Mouse (Mus musculus) liver, embryonic 16.5 days (tissue): ENCODE measurements around the gene Slc16a3. TPM values are rescaled to one million over a fixed set of nuclear protein-coding genes. Genes with fewer than 3 reads are reported as not detected.

Source experiments
- ATAC-seq: fragments of 200-750 bp; cut with Nextera tagmentation; 2 replicates; pipeline ENCODE4 v1.8.0; 2017; ENCODE audit warnings: low read depth, mild to moderate bottlenecking, moderate number of reproducible peaks, moderate library complexity
- H3K27ac ChIP-seq: fragments of 300-500 bp; sonication (generic); 2 replicates; pipeline ENCODE4 v1.5.1; 2014; ENCODE audit warnings: mild to moderate bottlenecking, low read length
- H3K27me3 ChIP-seq: fragments of 300-500 bp; sonication (generic); 2 replicates; pipeline ENCODE4 v1.6.1; 2014; ENCODE audit warnings: low read depth, low read length, mixed read lengths; ENCODE audit not compliant: control insufficient read depth, insufficient read depth
- H3K36me3 ChIP-seq: fragments of 300-500 bp; sonication (generic); 2 replicates; pipeline ENCODE4 v1.6.1; 2014; ENCODE audit warnings: mild to moderate bottlenecking; ENCODE audit not compliant: control insufficient read depth, insufficient read depth
- H3K4me1 ChIP-seq: fragments of 300-500 bp; sonication (generic); 2 replicates; pipeline ENCODE4 v1.6.1; 2014; ENCODE audit warnings: low read depth, low read length, mixed read lengths; ENCODE audit not compliant: control insufficient read depth
- H3K4me2 ChIP-seq: fragments of 300-500 bp; sonication (generic); 2 replicates; pipeline ENCODE4 v1.6.1; 2014; ENCODE audit warnings: low read depth, low read length, mixed read lengths
- H3K4me3 ChIP-seq: fragments of 300-500 bp; sonication (generic); 2 replicates; pipeline ENCODE4 v1.5.1; 2014; ENCODE audit warnings: low read depth, mild to moderate bottlenecking, low read length
- H3K9ac ChIP-seq: fragments of 300-500 bp; sonication (generic); 2 replicates; pipeline ENCODE4 v1.6.1; 2014; ENCODE audit warnings: low read depth, low read length
- H3K9me3 ChIP-seq: fragments of 300-500 bp; sonication (generic); replicated peaks from 2 replicates; pipeline ENCODE4 v1.6.1; 2016; ENCODE audit warnings: low read length; ENCODE audit not compliant: control insufficient read depth
- WGBS: fragments of 180-500 bp; shearing (Covaris S2); extraction: QIAGEN DNeasy Blood & Tissue Kit; methylation state at CpG from one replicate; pipeline ENCODE4 v1.1.7; 2014; ENCODE audit not compliant: insufficient replicate concordance; 5-methylcytosine and 5-hydroxymethylcytosine counted together
- polyA plus RNA-seq: library from polyadenylated mRNA; unstranded; fragments of >200 nt; fragmentation: Nextera tagmentation; extraction: Ambion mirVana; gene quantifications from 2 replicates; pipeline ENCODE4 v1.2.1, GENCODE M21; 2015

Gene Slc16a3
- polyA plus RNA-seq, 1 experiment from 2014 or later = 82.1 TPM

DNA sequence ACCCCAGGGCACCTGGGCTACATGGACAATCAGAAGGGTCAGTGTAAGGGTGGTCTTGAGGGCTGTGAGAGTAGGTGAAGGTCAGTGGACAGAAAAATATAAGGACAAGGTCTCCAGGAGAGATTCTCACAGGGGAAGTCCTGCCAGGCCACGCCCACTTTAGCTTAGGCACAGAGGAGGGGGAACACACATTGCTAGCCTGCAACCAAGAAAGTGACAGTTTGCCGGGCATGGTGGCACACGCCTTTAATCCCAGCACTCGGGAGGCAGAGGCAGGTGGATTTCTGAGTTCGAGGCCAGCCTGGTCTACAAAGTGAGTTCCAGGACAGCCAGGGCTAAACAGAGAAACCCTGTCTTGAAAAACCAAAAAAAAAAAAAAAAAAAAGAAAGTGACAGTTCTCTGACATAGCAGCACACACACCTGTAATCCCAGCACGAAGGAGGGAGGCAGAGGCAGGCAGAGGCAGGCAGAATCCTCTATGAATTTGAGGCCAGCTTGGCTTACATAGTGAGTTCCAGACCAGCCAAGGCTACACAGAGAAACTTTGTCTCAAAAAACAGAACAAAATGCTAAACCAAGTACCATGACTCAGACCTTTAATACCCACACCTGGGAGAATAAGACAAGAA, 8.5 kb upstream of the Slc16a3 start:
- 29% methylated on average over 6 of the region's 6 CpGs for WGBS
- no peaks in the 10 kb centered on the region for H3K9me3 ChIP-seq
- H3K27me3 ChIP-seq = no peaks in the 10 kb centered on the region
- no peak for ATAC-seq
- H3K27ac ChIP-seq = peak overlapping the region; percentile 87
- no peak overlapping the region; the same call in 1 of the 2 replicates for H3K9ac ChIP-seq
- H3K4me3 ChIP-seq = no peak overlapping the region
- H3K36me3 ChIP-seq = no peaks in the 10 kb centered on the region
- H3K4me2 ChIP-seq = no peak overlapping the region
- peaks cover 19% of the 10 kb centered on the region for H3K4me1 ChIP-seq

DNA sequence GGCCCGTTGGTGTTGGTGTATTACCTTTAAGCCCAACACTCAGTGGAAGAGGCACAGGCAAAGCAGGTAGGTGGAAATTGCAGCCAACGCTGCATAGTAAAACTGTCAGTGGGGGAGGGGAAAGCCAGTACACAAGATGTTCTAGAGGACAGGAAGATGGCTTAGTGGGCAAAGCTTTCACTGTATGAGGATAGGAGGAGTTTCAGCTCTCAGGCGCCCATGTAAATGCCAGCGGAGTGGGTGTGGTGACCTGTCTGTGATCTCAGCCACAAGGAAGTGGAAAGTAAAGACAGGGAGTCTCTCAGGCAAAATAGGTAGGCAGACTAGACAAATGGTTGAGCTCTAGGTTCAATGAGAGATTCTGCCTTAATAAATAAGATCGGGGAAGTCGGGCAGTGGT, 7.3 kb upstream of the Slc16a3 start:
- H3K27ac ChIP-seq = no peak overlapping the region
- H3K4me2 ChIP-seq = no peak overlapping the region
- peaks cover 19% of the 10 kb centered on the region for H3K4me1 ChIP-seq
- H3K9me3 ChIP-seq = no peaks in the 10 kb centered on the region
- H3K9ac ChIP-seq = no peak overlapping the region
- no peak for ATAC-seq
- 79% methylated on average over 6 of the region's 6 CpGs for WGBS
- H3K4me3 ChIP-seq = no peak overlapping the region
- no peaks in the 10 kb centered on the region for H3K27me3 ChIP-seq
- no peaks in the 10 kb centered on the region for H3K36me3 ChIP-seq

DNA sequence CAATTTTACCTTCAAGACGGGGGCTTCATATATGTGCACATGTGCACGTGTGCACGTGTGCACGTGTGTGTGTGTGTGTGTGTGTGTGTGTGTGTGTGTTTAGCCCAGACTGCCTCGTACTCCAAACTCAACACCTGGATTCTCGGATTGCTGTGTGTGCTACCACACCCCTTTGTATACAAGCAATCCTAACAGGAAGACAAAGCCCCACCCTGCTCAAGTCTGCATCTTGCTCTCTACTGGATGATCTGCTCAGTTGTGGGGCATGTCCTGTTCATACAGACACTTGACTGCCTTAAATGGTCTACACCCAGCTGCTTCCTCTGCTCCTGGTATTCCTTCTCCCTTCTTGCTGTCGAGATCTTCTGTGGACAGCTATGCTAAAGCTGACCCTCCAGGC, 3.0 kb upstream of the Slc16a3 start:
- Histone ChIP-seq H3K9ac (no peak overlapping the region), H3K36me3 (no peaks in the 10 kb centered on the region), H3K4me1 (peaks cover 23% of the 10 kb centered on the region), H3K9me3 (no peaks in the 10 kb centered on the region), H3K4me3 (no peak overlapping the region), H3K27ac (no peak overlapping the region), H3K27me3 (peaks cover 18% of the 10 kb centered on the region), H3K4me2 (no peak overlapping the region)
- no peak for ATAC-seq
- 70% methylated on average over 7 of the region's 7 CpGs for WGBS

DNA sequence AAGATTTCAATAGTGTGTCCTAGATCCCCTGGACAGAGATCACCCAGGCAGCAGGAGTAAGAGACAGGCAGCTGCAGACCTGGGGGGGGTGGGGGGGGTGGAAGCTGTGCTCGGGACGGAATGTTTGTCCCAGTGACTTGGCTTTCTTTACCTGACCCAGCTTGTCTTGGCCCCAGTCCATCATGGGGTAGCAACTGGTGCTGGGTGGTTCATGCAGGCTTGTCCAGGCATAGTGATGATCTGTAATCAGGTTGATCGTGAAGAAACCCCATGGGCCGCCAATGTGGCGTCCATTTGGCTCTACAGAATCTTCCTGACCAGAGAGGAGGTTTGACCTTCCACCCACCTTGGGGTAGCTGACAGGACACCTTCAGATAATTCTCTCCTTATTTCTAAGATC, 2.4 kb upstream of the Slc16a3 start:
- H3K9ac ChIP-seq = no peak overlapping the region
- H3K4me2 ChIP-seq = no peak overlapping the region
- ATAC-seq = no peak
- 80% methylated on average over 5 of the region's 5 CpGs for WGBS
- no peaks in the 10 kb centered on the region for H3K9me3 ChIP-seq
- no peaks in the 10 kb centered on the region for H3K36me3 ChIP-seq
- H3K27me3 ChIP-seq = peaks cover 18% of the 10 kb centered on the region
- no peak overlapping the region for H3K4me3 ChIP-seq
- no peak overlapping the region for H3K27ac ChIP-seq
- peaks cover 28% of the 10 kb centered on the region for H3K4me1 ChIP-seq

DNA sequence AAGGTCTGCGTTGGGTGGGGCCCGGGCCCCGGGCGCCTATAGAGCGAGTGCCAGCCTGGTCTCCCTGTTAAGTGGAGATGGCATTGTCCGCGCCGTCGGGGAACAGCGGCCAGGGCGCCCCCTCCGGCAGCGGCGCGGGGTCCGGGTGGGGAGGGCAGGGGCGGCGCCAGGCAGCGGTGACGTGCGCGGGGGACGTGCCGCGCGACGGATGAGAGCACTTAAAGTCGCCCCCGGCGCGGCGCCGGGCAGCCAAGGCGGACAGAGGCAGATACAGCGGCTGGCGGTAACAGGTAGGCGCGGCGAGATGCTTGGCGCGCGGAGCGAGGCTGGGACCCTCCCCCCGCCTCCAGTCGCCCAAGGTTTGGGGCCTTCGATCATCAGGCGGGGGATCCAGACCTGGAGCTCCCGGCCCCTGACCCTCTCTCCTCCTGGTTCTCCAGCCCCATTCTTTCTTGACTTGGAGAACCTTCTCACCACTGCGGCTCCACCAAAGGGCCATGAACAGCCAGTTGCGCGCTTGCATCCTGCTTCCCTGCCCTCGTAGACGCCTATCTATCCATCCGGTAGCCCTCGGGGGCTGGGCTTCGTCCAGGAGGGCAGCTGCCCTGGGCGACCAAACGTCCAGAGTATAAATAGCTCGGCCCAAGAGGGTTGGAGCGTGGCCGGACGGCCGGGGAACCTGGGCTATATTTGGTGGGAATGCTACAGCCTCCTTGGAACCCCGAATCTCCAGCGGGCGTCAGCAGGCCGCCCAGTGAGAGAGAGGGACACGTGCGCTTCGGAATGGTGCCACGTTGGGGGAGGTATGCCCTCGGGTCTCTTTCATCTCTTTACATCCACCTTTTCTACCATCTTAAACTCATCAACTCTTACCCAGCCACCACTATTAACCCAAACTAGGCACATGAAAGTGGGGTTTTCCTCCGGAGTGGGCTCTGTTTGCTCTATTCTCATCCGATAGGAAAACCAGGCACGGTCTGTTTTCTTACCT, 876 bp downstream of the Slc16a3 start:
- H3K27me3 ChIP-seq = peaks cover 18% of the 10 kb centered on the region
- H3K27ac ChIP-seq = peak overlapping the region; percentile 97
- peak overlapping the region; percentile 90 for H3K9ac ChIP-seq
- ATAC-seq = peak; percentile 9
- H3K4me1 ChIP-seq = peaks cover 57% of the 10 kb centered on the region
- peak overlapping the region; percentile 95 for H3K4me2 ChIP-seq
- H3K9me3 ChIP-seq = no peaks in the 10 kb centered on the region
- 3% methylated on average over 66 of the region's 75 CpGs for WGBS
- H3K36me3 ChIP-seq = no peaks in the 10 kb centered on the region
- peak overlapping the region; percentile 80 for H3K4me3 ChIP-seq

DNA sequence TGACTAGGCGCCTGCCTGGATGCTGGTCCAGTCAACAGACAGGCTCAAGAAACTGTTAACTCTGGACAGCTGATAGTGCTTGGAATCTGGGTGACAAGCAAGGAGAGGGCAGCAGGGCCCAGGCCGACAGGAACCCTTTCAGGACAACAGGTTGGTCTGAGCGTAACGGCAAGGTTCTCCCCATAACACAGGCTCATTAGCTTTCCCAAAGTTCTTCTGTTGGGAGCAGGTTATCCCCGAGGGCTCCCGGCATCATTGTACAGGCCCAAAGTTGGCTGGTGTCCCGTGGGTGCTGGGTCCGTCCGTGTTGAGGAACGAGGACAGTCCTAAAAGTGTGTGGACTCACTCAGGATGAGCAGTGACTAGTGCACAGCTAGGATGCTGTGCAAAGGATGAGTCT, 1.6 kb downstream of the Slc16a3 start:
- peaks cover 60% of the 10 kb centered on the region for H3K4me1 ChIP-seq
- H3K4me2 ChIP-seq = peak overlapping the region; percentile 95
- peaks cover 18% of the 10 kb centered on the region for H3K27me3 ChIP-seq
- 40% methylated on average over 10 of the region's 10 CpGs for WGBS
- peak overlapping the region; percentile 97 for H3K27ac ChIP-seq
- no peak for ATAC-seq
- peak overlapping the region; percentile 90 for H3K9ac ChIP-seq
- H3K9me3 ChIP-seq = no peaks in the 10 kb centered on the region
- H3K36me3 ChIP-seq = no peaks in the 10 kb centered on the region
- H3K4me3 ChIP-seq = peak overlapping the region; percentile 80

DNA sequence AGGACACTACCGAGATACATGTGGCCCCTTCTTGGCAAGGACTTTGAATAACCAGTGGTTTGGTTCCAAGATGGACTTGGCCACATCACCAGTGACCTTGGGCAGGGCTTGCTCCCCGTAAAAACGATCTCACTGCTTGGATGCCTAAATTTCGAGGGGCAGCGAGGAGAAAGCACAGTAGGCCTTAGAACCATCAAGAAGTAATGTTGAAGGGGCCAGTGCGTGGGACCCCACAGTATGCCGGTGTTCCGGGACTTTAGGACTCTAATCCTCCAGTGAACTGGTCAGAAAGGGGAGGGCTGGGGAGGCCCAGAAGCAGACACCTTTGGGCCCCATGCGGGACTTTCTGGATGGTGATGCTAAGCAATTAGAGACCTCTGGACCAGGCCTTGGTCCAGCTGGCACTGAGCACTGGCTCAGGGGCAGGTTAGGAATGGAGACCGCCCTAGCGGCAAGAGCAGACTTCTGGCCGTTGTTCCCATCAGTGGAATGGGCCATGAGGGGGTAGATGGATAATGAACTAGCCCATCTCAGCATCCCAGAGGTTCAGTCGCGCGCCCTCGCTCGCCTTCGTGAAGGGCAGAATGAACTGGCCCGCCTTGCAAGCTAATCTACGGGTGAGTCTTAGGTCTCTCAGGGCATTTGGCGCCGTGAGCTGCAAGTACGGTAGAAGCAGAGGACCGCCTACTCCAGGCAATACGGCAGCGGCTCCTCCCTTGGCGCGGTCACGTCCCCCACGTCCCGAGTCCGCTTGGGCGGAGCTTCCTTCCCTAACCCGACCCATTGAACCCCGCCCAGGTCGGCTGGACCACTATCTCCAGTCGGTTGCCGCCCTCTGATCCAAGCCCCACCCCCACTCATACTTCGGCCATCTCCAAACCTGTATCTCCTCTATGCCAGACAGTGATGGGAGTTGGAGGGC, 2.3 kb downstream of the Slc16a3 start:
- Histone ChIP-seq H3K36me3 (peaks cover 2% of the 10 kb centered on the region), H3K4me2 (peak overlapping the region; percentile 95), H3K4me3 (peak overlapping the region; percentile 80), H3K4me1 (peaks cover 61% of the 10 kb centered on the region), H3K9ac (peak overlapping the region; percentile 90), H3K9me3 (no peaks in the 10 kb centered on the region), H3K27me3 (peaks cover 18% of the 10 kb centered on the region), H3K27ac (peak overlapping the region; percentile 97)
- 5% methylated on average over 39 of the region's 39 CpGs for WGBS
- ATAC-seq = peak; percentile 89

DNA sequence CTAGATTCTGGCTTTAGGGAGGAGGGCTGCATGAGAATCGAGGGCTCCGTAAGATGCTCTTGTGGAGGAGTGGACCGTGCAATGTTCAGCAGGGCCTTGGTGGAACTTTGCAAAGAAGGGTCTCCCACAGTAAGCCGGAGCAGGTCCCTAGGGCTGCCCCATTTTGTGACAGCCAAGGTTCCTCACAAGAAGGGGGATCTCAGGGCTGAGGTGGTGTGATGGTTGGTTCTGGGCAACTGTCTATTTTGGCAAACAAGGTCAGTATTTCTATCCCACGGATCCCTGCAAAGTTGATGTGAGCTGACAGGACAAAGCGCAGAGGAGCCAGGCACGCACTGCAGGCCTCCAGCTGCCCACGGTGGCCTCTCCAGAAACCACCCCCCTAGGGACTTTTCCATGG, 3.0 kb downstream of the Slc16a3 start:
- Histone ChIP-seq H3K9me3 (no peaks in the 10 kb centered on the region), H3K36me3 (peaks cover 9% of the 10 kb centered on the region), H3K27ac (peak overlapping the region; percentile 94), H3K9ac (peak overlapping the region; percentile 75), H3K4me1 (peaks cover 61% of the 10 kb centered on the region), H3K27me3 (peaks cover 17% of the 10 kb centered on the region), H3K4me2 (peak overlapping the region; percentile 95), H3K4me3 (peak overlapping the region; percentile 80)
- 33% methylated on average over 8 of the region's 8 CpGs for WGBS
- ATAC-seq = no peak
